Mouse (Mus musculus): ENCODE data around the gene Adh6a. TPM values are rescaled to one million over a fixed set of nuclear protein-coding genes. Genes with fewer than 3 reads are reported as not detected.

The Adh6a gene
- polyA plus RNA-seq, 1 experiment from 2014 or later: 0.40 TPM

DNA sequence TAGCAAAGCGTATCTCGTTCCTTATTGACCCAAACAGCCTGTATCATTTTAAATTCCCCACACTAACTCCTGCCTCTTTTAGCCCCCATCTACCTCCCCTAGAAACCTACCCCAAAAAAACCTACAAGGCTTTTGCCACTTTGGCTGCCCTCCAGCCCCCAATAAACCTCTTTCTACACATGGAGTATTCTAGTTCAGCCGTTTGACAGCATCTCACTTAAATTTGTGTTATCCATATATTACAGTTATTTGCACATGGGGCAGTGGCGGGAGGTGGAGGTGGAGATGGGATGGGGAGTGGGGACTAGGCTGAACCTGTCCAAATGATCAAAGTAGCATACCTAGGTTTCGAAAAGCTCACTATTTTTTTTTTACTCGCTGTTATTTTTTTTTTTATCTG lies 12.4 kb downstream of the Adh6a start:
- Histone ChIP-seq H3K27me3 (no peaks in the 10 kb centered on the region), H3K27ac (replicated peaks) (no peak overlapping the region), H3K4me3 (replicated peaks) (no peak overlapping the region), H3K4me1 (no peaks in the 10 kb centered on the region), H3K9ac (no peak overlapping the region), H3K4me2 (replicated peaks) (no peak overlapping the region), H3K9me3 (replicated peaks) (no peaks in the 10 kb centered on the region), H3K36me3 (no peaks in the 10 kb centered on the region)
- 86% methylated on average over 6 of the region's 6 CpGs for WGBS
- ATAC-seq (ENCODE audit: insufficient number of reproducible peaks, low FRiP score, low TSS enrichment, low read depth): no peak

DNA sequence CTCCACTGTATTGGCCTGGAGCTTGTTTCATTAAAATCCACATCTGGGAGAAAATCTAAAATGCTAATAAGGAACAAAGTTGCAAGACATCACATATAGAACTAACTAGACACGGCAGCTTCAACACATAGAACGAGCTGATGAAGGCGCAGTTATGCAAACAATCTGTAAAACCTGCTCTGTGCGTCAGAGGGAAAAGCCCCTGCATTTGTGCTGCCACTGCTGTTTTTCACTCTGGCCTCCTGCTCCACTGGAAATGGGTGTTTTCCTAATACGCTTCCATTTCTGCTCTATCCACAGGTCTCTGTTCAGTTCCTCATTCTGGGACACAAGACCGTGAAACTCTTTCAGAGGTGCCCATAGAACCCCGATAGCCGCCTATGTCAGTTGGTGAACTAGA lies 20.8 kb downstream of the Adh6a start:
- 73% methylated on average over 8 of the region's 8 CpGs for WGBS

DNA sequence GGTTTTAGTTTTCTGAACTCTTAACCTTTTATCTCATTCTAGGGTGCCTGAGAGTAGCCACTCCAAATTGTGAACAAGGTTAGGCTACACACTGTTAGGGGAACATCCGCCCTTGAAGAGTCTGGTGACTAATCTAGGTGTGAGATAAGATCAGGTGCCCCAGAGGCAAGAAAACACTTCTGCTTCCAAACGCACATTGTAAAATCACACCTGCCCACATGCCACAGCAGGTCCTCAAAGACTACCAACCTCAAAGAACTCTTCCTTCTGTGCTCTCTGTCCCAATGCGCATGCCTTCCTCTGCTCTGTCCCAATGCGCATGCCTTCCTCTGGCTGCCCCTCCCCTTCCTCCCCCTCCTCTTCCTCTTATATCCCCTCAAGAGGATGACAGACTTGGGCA lies 21.2 kb downstream of the Adh6a start:
- 68% methylated on average over 4 of the region's 4 CpGs for whole genome bisulfite sequencing
- Histone ChIP-seq H3K4me3 (replicated peaks) (no peak overlapping the region), H3K9me3 (replicated peaks) (no peaks in the 10 kb centered on the region), H3K4me2 (replicated peaks) (no peak overlapping the region), H3K4me1 (no peaks in the 10 kb centered on the region), H3K36me3 (no peaks in the 10 kb centered on the region), H3K27ac (replicated peaks) (no peak overlapping the region), H3K9ac (no peak overlapping the region), H3K27me3 (no peaks in the 10 kb centered on the region)
- no peak for ATAC-seq (ENCODE audit: insufficient number of reproducible peaks, low FRiP score, low TSS enrichment, low read depth)

More for the DNA sequence above, 20.8 kb downstream of the Adh6a start:
- ATAC-seq (ENCODE audit: insufficient number of reproducible peaks, low FRiP score, low TSS enrichment, low read depth): no peak
- Histone ChIP-seq H3K9me3 (replicated peaks) (no peaks in the 10 kb centered on the region), H3K4me1 (no peaks in the 10 kb centered on the region), H3K9ac (no peak overlapping the region), H3K27me3 (no peaks in the 10 kb centered on the region), H3K4me2 (replicated peaks) (no peak overlapping the region), H3K4me3 (replicated peaks) (no peak overlapping the region), H3K27ac (replicated peaks) (no peak overlapping the region), H3K36me3 (no peaks in the 10 kb centered on the region)

DNA sequence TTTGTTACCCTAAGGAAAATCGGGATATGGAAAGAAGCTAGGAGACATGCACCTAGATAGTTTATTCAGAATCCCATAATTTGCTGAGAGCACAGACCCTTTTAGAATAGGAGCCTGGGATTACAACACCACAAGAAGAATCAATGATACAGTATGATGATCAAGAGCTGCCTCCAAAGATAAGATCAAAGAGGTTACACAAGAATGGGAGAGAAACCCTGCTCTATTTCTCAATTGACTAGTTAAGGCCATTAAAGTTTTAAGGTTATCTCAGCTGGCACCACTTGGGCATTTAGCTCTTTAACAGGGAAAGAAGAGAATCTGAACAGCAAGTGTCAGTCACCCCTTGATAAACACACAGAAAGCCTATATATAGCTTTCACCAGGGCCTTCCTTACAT lies 22.5 kb downstream of the Adh6a start:
- H3K9me3 ChIP-seq (replicated peaks): no peaks in the 10 kb centered on the region
- no peak overlapping the region for H3K4me3 ChIP-seq (replicated peaks)
- H3K4me2 ChIP-seq (replicated peaks): no peak overlapping the region
- H3K4me1 ChIP-seq: no peaks in the 10 kb centered on the region
- no peak for ATAC-seq (ENCODE audit: insufficient number of reproducible peaks, low FRiP score, low TSS enrichment, low read depth)
- 94% methylated on average over 1 of the region's 1 CpGs for WGBS
- no peak overlapping the region for H3K9ac ChIP-seq
- H3K27me3 ChIP-seq: no peaks in the 10 kb centered on the region
- no peaks in the 10 kb centered on the region for H3K36me3 ChIP-seq
- H3K27ac ChIP-seq (replicated peaks): no peak overlapping the region

DNA sequence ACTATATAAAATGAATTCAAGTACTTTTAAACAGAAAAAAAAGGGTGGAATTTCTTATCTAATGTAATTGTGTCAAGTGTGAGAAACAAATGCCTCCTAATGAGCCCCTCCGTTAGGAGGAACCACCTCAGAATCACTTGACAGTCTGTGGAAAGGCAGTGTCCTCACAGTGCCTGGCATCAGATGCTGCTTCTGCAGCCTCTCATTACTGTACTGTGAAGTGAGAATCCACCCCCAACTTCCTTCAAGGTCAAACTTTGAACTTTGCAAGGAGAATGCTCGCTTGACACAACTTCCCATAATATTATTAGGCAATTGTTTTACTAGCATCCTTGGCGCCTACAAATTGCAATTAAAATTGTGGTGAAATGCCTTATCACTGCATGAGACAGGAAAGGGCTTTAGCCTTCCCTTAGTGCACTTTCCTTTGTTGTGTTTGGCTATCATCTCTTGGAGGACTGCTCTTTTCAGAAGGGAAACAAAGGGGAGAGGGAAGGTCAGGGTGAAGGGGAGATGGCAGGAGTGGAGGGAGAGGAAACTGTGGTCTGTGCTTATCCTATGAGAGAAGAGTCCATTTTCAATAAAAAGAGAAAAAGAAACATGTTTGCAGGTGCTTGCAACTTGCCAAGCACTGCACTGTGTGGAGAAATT lies 23.1 kb downstream of the Adh6a start:
- 65% methylated on average over 3 of the region's 3 CpGs for WGBS
- no peak overlapping the region for H3K4me2 ChIP-seq (replicated peaks)
- ATAC-seq (ENCODE audit: insufficient number of reproducible peaks, low FRiP score, low TSS enrichment, low read depth): no peak
- no peak overlapping the region for H3K9ac ChIP-seq
- no peaks in the 10 kb centered on the region for H3K27me3 ChIP-seq
- no peaks in the 10 kb centered on the region for H3K9me3 ChIP-seq (replicated peaks)
- H3K27ac ChIP-seq (replicated peaks): no peak overlapping the region
- H3K36me3 ChIP-seq: no peaks in the 10 kb centered on the region
- H3K4me3 ChIP-seq (replicated peaks): no peak overlapping the region
- no peaks in the 10 kb centered on the region for H3K4me1 ChIP-seq

DNA sequence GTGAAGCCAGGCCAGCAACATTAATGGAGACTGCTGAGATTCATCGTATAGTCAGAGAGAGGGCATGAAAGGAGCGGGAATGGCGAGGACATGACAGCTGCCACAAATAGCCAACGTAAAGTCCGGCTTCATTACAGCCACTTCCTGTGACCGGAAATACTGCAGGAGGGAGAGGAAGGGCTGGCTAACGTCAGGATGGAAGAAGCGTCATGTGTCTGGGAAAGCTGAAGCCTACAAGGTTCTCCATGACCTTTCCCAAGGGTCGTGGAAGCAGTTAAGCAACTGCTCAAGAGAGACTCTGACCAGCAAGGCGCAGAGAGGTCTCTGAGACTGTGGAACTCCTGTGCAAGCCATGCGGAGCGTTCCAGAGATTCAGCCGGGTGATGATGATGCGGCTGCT lies 28.4 kb downstream of the Adh6a start, which contains the start of gene Adh6b:
Adh6b (plus strand) TSS at position 305 of the 400 bp plus-strand sequence.
- no peak for ATAC-seq (ENCODE audit: insufficient number of reproducible peaks, low FRiP score, low TSS enrichment, low read depth)
- Histone ChIP-seq H3K9me3 (replicated peaks) (no peaks in the 10 kb centered on the region), H3K36me3 (no peaks in the 10 kb centered on the region), H3K27me3 (no peaks in the 10 kb centered on the region), H3K27ac (replicated peaks) (no peak within 1 kb of the TSS), H3K4me2 (replicated peaks) (no peak within 1 kb of the TSS), H3K9ac (no peak within 1 kb of the TSS), H3K4me1 (no peaks in the 10 kb centered on the region), H3K4me3 (replicated peaks) (no peak within 1 kb of the TSS)
- 77% methylated on average over 14 of the region's 14 CpGs for WGBS

DNA sequence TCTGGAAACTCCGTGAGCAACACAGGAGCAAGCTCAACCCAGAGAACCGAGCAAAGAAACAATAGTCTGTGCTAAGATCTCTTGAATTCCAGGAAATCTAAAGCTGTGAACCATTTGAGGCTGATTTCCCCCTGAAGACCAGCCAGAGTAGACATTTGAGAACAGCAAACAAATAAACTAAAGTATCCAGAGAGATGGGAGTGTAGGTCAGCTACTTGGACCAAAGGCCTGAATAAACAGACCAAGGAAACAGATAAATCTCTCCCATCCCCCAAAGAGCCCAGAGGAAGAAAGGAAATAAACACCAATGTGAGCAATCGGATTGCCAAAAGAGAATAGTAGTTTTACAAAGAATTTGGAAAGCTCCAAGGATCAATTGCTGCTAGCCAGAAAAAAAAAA lies 34.0 kb downstream of the Adh6a start:
- no peak overlapping the region for H3K4me3 ChIP-seq (replicated peaks)
- ATAC-seq (ENCODE audit: insufficient number of reproducible peaks, low FRiP score, low TSS enrichment, low read depth): no peak
- 22% methylated on average over 3 of the region's 3 CpGs for WGBS
- no peaks in the 10 kb centered on the region for H3K4me1 ChIP-seq
- H3K9me3 ChIP-seq (replicated peaks): no peaks in the 10 kb centered on the region
- H3K27ac ChIP-seq (replicated peaks): no peak overlapping the region
- no peaks in the 10 kb centered on the region for H3K27me3 ChIP-seq
- H3K36me3 ChIP-seq: no peaks in the 10 kb centered on the region
- no peak overlapping the region for H3K9ac ChIP-seq
- H3K4me2 ChIP-seq (replicated peaks): no peak overlapping the region

DNA sequence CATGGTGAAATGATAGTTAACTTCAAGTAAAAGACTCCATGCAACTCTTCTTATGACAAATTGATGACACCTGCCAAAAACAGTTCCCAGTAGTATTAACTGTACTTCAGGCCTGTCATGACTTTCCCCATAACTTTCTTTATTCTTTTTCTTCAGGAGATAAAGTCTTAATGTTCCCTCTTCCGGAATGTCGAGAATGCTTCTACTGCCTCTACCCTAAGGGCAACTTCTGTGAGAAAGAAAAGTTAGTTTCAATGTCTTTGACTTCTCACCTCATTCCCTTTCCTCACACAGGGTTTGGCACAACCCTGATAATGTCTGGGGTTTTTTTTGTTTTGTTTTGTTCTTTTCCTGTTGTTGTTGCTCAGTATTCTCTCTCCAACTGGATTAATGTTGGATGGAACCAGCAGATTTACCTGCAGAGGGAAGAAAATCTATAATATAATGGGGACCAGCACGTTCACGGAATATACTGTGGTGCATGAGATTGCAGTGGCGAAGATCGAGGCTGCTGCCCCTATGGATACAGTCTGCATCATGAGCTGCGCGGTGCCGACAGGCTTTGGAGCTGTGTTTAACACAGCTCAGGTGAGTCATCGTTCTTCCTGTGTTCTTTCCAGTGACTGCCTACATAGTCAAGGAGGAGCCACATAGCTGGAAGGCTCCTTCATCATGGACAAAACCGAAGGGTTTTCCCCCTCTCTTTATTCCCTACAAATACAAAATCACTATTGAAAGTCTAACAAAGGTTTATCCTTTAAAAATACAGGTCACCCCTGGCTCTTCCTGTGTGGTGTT lies 39.1 kb downstream of the Adh6a start:
- Histone ChIP-seq H3K9me3 (replicated peaks) (no peaks in the 10 kb centered on the region), H3K4me1 (no peaks in the 10 kb centered on the region), H3K27me3 (no peaks in the 10 kb centered on the region), H3K36me3 (no peaks in the 10 kb centered on the region), H3K4me2 (replicated peaks) (no peak overlapping the region), H3K9ac (no peak overlapping the region), H3K4me3 (replicated peaks) (no peak overlapping the region), H3K27ac (replicated peaks) (no peak overlapping the region)
- no peak for ATAC-seq (ENCODE audit: insufficient number of reproducible peaks, low FRiP score, low TSS enrichment, low read depth)
- 78% methylated on average over 11 of the region's 11 CpGs for WGBS

DNA sequence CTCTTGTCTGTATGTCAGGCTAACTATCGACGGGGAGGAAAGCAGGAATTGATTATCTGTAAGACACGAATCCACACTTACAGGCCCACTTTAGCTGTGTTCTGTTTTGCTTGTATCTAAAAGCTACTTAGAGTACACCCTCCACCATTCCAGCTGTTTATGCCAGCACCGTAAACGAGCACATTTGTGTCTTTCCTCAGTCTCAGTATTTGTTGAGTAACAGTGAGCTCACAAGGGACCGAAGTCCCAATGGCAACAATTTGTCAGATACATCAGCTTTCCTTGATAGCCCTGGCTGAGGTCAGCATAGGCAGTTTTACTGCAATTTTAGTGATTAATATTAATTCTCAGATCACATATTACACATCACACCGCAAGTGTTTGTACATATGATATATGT lies 45.8 kb downstream of the Adh6a start:
- WGBS: 74% methylated on average over 7 of the region's 7 CpGs
- Histone ChIP-seq H3K27ac (replicated peaks) (no peak overlapping the region), H3K27me3 (no peaks in the 10 kb centered on the region), H3K9ac (no peak overlapping the region), H3K36me3 (no peaks in the 10 kb centered on the region), H3K4me2 (replicated peaks) (no peak overlapping the region), H3K4me1 (no peaks in the 10 kb centered on the region), H3K9me3 (replicated peaks) (no peaks in the 10 kb centered on the region), H3K4me3 (replicated peaks) (no peak overlapping the region)
- ATAC-seq (ENCODE audit: insufficient number of reproducible peaks, low FRiP score, low TSS enrichment, low read depth): no peak

DNA sequence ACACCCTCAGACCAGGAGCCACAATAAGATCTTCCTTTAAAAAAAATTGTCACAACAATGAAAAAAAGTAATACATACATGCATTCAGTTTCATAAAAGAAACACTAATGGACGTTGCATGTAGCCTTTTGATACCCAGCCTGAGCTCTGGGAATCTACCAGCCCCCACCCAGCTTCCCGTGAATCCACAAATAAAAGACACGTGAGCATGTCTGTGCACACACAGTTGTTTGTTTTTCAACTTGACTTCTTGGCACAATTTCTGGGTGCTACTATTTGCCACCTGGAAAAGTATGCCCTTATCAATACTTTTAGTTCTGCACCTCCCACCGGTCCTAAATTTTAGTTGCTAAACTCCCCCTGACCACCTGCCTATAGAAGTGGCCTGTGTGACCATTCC lies 47.6 kb downstream of the Adh6a start:
- no peak overlapping the region for H3K27ac ChIP-seq (replicated peaks)
- WGBS: 81% methylated on average over 4 of the region's 4 CpGs
- H3K4me1 ChIP-seq: no peaks in the 10 kb centered on the region
- no peak overlapping the region for H3K4me3 ChIP-seq (replicated peaks)
- H3K27me3 ChIP-seq: no peaks in the 10 kb centered on the region
- H3K9me3 ChIP-seq (replicated peaks): no peaks in the 10 kb centered on the region
- H3K4me2 ChIP-seq (replicated peaks): no peak overlapping the region
- no peak for ATAC-seq (ENCODE audit: insufficient number of reproducible peaks, low FRiP score, low TSS enrichment, low read depth)
- H3K9ac ChIP-seq: no peak overlapping the region
- H3K36me3 ChIP-seq: no peaks in the 10 kb centered on the region

DNA sequence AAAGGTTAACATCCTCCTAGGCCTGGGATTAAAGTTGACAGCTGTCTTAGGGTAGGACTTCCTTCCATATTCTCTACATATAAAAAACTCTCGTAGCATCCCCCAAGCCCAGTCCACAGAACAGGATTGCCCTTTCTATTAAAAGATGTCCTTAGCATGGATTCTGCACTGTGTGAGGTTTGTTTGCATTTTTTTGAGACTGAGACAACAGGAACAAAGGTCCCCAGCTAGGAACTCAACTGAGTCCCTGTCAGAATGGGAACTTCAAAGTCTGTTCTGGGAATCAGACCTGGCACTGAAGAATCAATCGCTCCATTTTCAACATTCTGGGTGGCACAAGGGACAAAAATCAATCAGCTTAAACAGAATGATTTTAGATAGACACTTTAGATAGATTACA lies 49.8 kb downstream of the Adh6a start:
- no peak overlapping the region for H3K4me2 ChIP-seq (replicated peaks)
- no peaks in the 10 kb centered on the region for H3K4me1 ChIP-seq
- no peak overlapping the region for H3K27ac ChIP-seq (replicated peaks)
- H3K9me3 ChIP-seq (replicated peaks): no peaks in the 10 kb centered on the region
- 82% methylated on average over 2 of the region's 2 CpGs for WGBS
- no peaks in the 10 kb centered on the region for H3K27me3 ChIP-seq
- H3K36me3 ChIP-seq: no peaks in the 10 kb centered on the region
- ATAC-seq (ENCODE audit: insufficient number of reproducible peaks, low FRiP score, low TSS enrichment, low read depth): no peak
- no peak overlapping the region for H3K9ac ChIP-seq
- H3K4me3 ChIP-seq (replicated peaks): no peak overlapping the region

DNA sequence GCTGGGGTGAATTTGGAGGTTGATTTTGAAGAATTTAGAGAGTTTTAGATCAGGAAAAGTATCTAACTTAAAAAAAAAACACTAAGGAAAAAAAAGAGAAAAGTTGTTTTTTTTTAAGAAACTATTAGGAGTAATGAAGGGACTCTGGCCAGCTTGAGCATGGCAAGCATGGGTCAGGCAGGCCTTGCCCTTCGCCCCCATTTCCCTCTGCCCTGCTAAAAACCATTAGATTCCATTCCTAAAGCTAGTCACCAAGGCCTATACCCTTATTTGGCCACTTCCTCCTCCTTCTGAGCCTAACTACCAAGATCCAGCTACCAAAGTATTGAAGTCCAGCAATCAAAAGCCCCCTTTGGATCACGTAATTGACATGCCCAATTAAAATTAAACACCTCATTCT lies 53.1 kb downstream of the Adh6a start:
- Histone ChIP-seq H3K4me1 (no peaks in the 10 kb centered on the region), H3K36me3 (no peaks in the 10 kb centered on the region), H3K27ac (replicated peaks) (no peak overlapping the region), H3K4me2 (replicated peaks) (no peak overlapping the region), H3K27me3 (no peaks in the 10 kb centered on the region), H3K9ac (no peak overlapping the region), H3K4me3 (replicated peaks) (no peak overlapping the region), H3K9me3 (replicated peaks) (no peaks in the 10 kb centered on the region)
- ATAC-seq (ENCODE audit: insufficient number of reproducible peaks, low FRiP score, low TSS enrichment, low read depth): no peak
- WGBS: 74% methylated on average over 2 of the region's 2 CpGs
